Mouse (Mus musculus): Measurements from ENCODE around the gene Max. TPM values are rescaled to one million over a fixed set of nuclear protein-coding genes. Genes with fewer than 3 reads are reported as not detected.

Gene Max
- polyA plus RNA-seq, 1 experiment = 98.7 TPM

DNA sequence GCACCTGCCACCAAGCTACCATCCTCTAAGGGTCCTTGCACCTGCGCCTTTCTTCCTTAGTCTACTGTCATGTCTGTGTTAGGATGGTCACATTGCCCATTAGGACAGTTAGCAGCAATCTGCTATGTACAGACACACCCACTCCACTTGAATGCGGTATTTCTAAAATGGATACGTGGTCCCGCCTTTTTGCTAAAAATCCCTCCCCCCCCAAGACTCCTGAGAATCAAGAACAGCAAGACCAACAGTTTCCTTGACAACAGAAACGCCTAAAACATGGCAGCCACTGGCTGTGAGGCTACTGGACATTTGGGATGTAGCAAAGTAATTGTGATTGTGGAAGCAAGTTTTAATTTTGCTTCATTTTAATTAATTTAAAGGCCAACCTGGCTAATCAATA lies 32.8 kb upstream of the Max start:
- Histone ChIP-seq H3K4me3 (ENCODE audit: insufficient read depth, low read length) (no peak overlapping the region), H3K4me1 (ENCODE audit: control insufficient read depth, insufficient read depth, low read length) (no peaks in the 10 kb centered on the region), H3K27ac (ENCODE audit: insufficient read depth, low read length) (no peak overlapping the region)
- TF ChIP-seq POLR2A (IDR thresholded peaks at IDR 0.05; ENCODE audit: low read depth, low read length) (no peak), CTCF (IDR thresholded peaks at IDR 0.05; ENCODE audit: borderline replicate concordance, insufficient read depth, low read length) (no peak)

DNA sequence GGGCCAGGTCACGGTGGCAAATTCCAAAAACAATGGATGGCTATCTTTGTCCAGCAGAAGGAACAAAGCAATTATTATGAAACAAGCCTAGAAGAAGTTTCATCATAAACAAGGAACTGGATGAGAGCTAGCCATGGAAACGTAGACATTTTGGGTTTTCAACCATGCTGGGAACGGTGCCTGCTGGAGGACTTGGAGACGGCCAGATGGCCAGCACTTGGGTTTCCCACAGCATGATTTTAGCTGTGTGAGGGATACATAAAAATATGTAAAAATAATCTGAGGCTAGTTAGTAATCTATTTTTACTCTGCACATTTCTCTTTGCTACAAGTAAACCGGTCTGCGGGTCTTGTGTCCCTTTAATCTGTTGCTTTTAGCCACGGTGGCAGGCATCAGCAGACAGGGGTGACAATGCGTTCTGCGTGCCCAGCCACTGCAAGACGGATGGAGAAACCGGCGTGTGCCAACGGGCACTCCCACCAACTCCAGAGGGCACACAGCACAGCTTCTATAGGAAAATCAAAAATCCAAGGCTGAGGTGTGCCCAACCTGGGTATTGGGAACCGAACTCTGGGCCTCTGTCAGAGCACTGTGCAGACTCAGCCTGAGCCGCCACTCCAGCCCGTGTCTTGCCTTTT lies 31.0 kb upstream of the Max start:
- Histone ChIP-seq H3K4me3 (ENCODE audit: insufficient read depth, low read length) (no peak overlapping the region), H3K27ac (ENCODE audit: insufficient read depth, low read length) (no peak overlapping the region), H3K4me1 (ENCODE audit: control insufficient read depth, insufficient read depth, low read length) (no peaks in the 10 kb centered on the region)
- TF ChIP-seq POLR2A (IDR thresholded peaks at IDR 0.05; ENCODE audit: low read depth, low read length) (no peak), CTCF (IDR thresholded peaks at IDR 0.05; ENCODE audit: borderline replicate concordance, insufficient read depth, low read length) (no peak)

DNA sequence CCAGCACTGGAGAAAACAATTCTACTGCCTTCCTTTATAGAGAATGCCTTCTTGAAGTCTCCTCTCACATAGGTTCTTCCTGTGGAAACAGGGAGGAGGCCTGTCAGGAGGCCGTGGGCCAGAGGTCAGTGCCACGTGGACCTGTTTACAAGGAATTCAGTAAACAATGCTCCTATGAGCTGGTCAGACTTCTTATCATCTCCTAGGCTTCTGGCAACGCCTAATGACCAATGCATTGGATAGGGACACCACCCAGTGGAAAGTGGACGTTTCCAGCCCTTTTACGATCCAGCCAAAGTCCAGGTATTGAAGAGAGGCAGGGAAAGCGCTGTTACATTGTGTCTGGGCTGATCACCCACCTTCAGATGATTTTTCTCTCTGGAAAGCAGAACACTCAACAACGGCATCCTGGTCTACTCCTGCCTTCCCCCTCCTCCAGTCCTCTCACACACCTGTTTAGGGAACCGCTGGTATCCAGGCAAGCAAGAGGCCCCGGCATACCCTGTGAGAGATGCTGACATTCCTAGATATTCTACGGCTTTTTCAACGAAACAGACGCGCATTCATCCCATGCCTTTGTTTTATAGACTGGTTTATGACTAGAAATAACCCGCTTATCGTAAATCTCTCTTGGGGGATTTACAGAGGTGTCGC lies 20.9 kb upstream of the Max start:
- Histone ChIP-seq H3K4me1 (ENCODE audit: control insufficient read depth, insufficient read depth, low read length) (peaks cover 3% of the 10 kb centered on the region; the same call in 1 of the 2 replicates), H3K4me3 (ENCODE audit: insufficient read depth, low read length) (no peak overlapping the region), H3K27ac (ENCODE audit: insufficient read depth, low read length) (no peak overlapping the region)
- TF ChIP-seq POLR2A (IDR thresholded peaks at IDR 0.05; ENCODE audit: low read depth, low read length) (no peak), CTCF (IDR thresholded peaks at IDR 0.05; ENCODE audit: borderline replicate concordance, insufficient read depth, low read length) (no peak)

DNA sequence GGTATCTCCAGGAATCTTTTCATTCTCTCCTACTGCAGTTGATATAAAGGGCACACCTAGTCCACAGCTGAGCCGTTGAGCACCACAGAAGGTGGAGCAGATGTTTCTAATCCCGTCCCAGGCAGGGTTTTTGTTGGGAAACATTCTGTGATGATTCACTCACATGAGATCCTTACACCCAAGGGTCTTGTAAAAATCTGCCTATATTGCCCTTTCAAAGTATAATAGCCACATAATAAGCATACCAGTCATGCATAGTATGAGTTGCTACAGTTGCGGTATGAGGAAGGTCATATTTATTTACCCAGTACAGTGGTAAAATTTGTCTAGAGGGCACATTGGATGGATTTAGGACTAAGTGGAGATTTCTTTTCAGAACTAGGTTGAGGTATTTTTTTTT lies 17.5 kb upstream of the Max start:
- H3K27ac ChIP-seq (ENCODE audit: insufficient read depth, low read length) = no peak overlapping the region
- H3K4me1 ChIP-seq (ENCODE audit: control insufficient read depth, insufficient read depth, low read length) = peaks cover 3% of the 10 kb centered on the region; the same call in 1 of the 2 replicates
- H3K4me3 ChIP-seq (ENCODE audit: insufficient read depth, low read length) = no peak overlapping the region
- TF ChIP-seq POLR2A (IDR thresholded peaks at IDR 0.05; ENCODE audit: low read depth, low read length) = no peak
- no peak for TF ChIP-seq CTCF (IDR thresholded peaks at IDR 0.05; ENCODE audit: borderline replicate concordance, insufficient read depth, low read length)

DNA sequence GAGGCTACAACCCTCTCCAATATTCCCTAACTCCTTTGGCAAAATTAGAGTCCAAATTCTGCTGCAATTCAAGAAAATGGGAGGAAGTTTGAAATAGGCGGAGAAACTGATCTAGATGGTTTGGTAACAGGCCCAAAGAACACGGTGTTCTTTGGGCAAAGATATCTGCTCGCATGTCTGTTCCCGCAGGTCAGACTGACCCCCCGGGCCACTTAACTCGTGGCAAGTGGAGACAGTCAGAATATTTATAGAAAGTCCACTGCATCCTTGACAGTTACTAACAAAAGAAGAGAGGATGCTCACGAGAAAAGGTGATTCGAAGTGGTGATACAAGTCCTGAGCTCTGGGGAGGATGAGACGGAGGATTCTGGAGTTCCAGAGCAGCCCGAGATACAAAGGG lies 10.7 kb upstream of the Max start:
- Histone ChIP-seq H3K27ac (ENCODE audit: insufficient read depth, low read length) (no peak overlapping the region), H3K4me1 (ENCODE audit: control insufficient read depth, insufficient read depth, low read length) (no peaks in the 10 kb centered on the region), H3K4me3 (ENCODE audit: insufficient read depth, low read length) (no peak overlapping the region)
- TF ChIP-seq POLR2A (IDR thresholded peaks at IDR 0.05; ENCODE audit: low read depth, low read length) (no peak), CTCF (IDR thresholded peaks at IDR 0.05; ENCODE audit: borderline replicate concordance, insufficient read depth, low read length) (no peak)

DNA sequence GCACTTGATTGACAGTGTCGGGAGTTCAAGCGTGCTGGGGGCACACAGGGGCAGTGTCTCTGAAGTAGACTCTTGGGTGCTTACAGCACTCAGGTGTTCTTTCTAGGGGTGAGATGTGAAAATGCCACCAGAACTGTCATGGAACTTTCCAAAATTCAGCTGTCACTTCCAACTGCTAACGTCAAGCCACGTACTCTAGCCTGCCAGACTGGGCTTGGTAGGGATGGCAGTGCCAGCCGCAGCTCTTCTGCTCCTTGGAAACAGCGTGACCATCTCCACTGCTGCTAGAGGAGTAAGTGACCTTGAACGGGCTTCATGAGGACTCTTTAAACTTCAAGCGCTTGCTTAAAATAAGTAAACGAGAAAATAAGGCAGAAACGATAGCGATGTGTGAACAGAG lies 10.2 kb upstream of the Max start:
- Histone ChIP-seq H3K4me3 (ENCODE audit: insufficient read depth, low read length) (no peak overlapping the region), H3K27ac (ENCODE audit: insufficient read depth, low read length) (no peak overlapping the region)

DNA sequence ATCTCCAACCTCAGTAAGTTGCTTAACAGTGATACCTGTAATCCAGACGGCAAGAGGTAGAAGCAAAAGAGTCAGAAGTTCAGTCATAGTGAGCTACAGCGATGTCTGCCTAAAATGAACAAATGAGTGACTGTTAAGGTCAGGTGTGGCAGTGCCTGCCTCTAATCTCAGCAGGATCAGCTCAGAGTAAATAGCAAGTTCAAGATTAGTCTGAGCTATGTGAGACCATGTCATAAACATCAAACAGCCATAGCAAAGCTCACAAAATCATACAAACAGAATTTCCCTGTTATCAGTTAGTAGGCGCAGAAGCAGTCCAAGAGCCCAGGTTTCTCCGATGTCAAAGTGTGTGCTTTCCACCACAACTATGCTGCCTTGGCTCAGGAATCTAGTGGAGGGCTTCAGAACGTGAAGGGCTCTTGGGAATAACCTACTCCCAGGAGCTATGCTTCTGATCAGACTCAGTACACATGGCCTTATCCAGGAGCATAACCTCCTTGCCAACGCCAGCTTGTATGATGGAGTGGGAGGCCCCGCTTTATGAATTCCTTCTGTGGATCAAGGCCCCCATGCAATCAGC lies 9.7 kb upstream of the Max start:
- TF ChIP-seq CTCF (IDR thresholded peaks at IDR 0.05; ENCODE audit: borderline replicate concordance, insufficient read depth, low read length) = no peak
- no peak for TF ChIP-seq POLR2A (IDR thresholded peaks at IDR 0.05; ENCODE audit: low read depth, low read length)
- H3K4me3 ChIP-seq (ENCODE audit: insufficient read depth, low read length) = no peak overlapping the region
- H3K4me1 ChIP-seq (ENCODE audit: control insufficient read depth, insufficient read depth, low read length) = no peaks in the 10 kb centered on the region
- no peak overlapping the region for H3K27ac ChIP-seq (ENCODE audit: insufficient read depth, low read length)

More for the DNA sequence above, 10.2 kb upstream of the Max start:
- no peaks in the 10 kb centered on the region for H3K4me1 ChIP-seq (ENCODE audit: control insufficient read depth, insufficient read depth, low read length)
- TF ChIP-seq POLR2A (IDR thresholded peaks at IDR 0.05; ENCODE audit: low read depth, low read length) (no peak), CTCF (IDR thresholded peaks at IDR 0.05; ENCODE audit: borderline replicate concordance, insufficient read depth, low read length) (no peak)

DNA sequence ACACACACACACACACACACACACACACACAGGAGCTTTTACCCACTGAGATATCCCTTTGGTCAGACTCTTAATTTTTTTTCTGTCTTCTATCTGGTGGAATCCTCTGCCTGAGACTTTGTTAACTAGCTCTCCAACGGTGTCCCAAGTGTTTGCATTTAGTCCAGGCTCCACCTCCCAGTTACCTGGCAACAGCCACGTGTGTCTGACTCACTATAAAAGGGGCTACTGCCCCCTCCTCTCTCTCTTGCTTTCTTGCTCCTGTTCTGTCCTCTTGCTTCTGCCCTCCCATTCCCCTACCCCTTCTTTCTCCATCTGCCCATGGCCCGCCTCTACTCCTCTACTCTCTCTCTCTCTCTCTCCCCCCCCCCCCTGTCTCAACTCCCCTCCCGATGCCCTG lies 3.9 kb upstream of the Max start:
- Histone ChIP-seq H3K4me1 (ENCODE audit: control insufficient read depth, insufficient read depth, low read length) (no peaks in the 10 kb centered on the region), H3K27ac (ENCODE audit: insufficient read depth, low read length) (no peak overlapping the region), H3K4me3 (ENCODE audit: insufficient read depth, low read length) (no peak overlapping the region)
- TF ChIP-seq POLR2A (IDR thresholded peaks at IDR 0.05; ENCODE audit: low read depth, low read length) (no peak), CTCF (IDR thresholded peaks at IDR 0.05; ENCODE audit: borderline replicate concordance, insufficient read depth, low read length) (no peak)

DNA sequence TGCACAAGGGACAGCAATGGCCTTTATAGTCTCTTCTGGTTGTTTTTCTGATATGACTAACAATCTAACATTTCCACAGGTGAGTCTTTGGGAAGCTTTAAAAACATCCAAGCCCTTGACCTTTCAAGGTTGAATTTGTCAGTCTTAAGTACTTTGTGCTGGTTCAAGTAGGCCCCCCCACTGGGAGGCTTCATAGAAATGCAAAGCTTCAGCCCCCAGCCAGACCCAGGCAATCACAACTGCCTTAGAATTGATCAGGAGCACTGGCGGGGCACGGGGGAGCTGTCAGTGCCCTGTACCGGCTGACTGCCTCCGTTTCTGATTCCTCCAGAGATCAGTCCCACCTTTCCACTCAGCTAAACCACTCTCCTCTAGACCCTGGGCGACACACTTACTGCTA lies 3.1 kb upstream of the Max start:
- Histone ChIP-seq H3K27ac (ENCODE audit: insufficient read depth, low read length) (no peak overlapping the region), H3K4me3 (ENCODE audit: insufficient read depth, low read length) (no peak overlapping the region), H3K4me1 (ENCODE audit: control insufficient read depth, insufficient read depth, low read length) (no peaks in the 10 kb centered on the region)
- TF ChIP-seq POLR2A (IDR thresholded peaks at IDR 0.05; ENCODE audit: low read depth, low read length) = no peak
- no peak for TF ChIP-seq CTCF (IDR thresholded peaks at IDR 0.05; ENCODE audit: borderline replicate concordance, insufficient read depth, low read length)
